8 mouse cellular contexts compared by ENCODE assay signal in the genomic region with DNA sequence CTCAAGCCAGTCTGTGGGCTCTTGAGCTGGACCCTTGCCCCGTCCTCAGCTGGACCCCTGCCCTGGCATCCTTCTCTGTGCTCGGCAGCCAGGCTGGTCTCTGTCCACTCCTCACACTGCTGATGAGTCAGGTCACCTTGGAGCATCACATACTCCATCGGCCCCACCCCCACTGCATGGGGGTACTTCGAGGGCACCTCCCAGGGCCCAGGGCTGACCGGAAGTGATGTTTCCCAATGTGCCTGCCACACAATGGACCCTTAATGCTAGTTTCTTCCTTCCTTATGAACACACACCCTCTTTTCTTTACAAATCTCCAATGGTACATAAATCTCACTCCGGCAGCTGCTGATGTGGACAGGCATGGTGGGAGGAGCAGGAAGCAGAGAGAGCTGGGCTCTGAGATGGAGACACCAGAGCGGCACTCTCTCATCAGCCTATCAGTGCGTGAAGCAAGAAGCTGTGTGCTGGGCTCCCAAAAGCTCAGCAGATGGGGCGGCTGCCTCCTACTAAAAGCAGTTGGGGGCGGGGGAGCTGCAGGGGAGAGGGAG.
DNase-seq lines count a peak whose midpoint lies in the region; ATAC-seq and TF ChIP-seq lines count a peak whose summit lies in the region.

No protein-coding gene starts in this region.

- no peak for ATAC-seq in hindbrain, embryonic 12.5 days (ENCODE audit: low FRiP score)
- peak; percentile 52; the same call in 1 of the 2 replicates for ATAC-seq in embryonic facial prominence, embryonic 11.5 days (replicated peaks; ENCODE audit: insufficient number of reproducible peaks, low FRiP score, low TSS enrichment, low read depth)
- ATAC-seq in limb, embryonic 12.5 days (ENCODE audit: insufficient number of reproducible peaks, insufficient read depth, low FRiP score, low TSS enrichment, low read depth), result peak; percentile 20; the same call in 1 of the 2 replicates
- peak; percentile 71 for ATAC-seq in neural tube, embryonic 13.5 days (ENCODE audit: low read depth)
- ATAC-seq in monocyte, adult 5-6 weeks (replicated peaks; ENCODE audit: insufficient number of reproducible peaks, low FRiP score, low TSS enrichment, poor library complexity, severe bottlenecking), result no peak

- H3K9ac ChIP-seq in hindbrain, embryonic 12.5 days, result no peak overlapping the region
- no peak overlapping the region for H3K9ac ChIP-seq in embryonic facial prominence, embryonic 11.5 days (replicated peaks; ENCODE audit: low read length)
- H3K9ac ChIP-seq in limb, embryonic 12.5 days (replicated peaks), result no peak overlapping the region
- no peak overlapping the region for H3K9ac ChIP-seq in neural tube, embryonic 13.5 days

- H3K36me3 ChIP-seq in hindbrain, embryonic 10.5 days, result no peaks in the 10 kb centered on the region
- no peaks in the 10 kb centered on the region for H3K36me3 ChIP-seq in hindbrain, embryonic 12.5 days
- H3K36me3 ChIP-seq in embryonic facial prominence, embryonic 11.5 days (replicated peaks; ENCODE audit: control insufficient read depth, insufficient read depth, low read depth, low read length), result no peaks in the 10 kb centered on the region
- no peaks in the 10 kb centered on the region for H3K36me3 ChIP-seq in kidney, adult 2 months (ENCODE audit: control insufficient read depth, insufficient read depth, low read length)
- H3K36me3 ChIP-seq in limb, embryonic 12.5 days, result no peaks in the 10 kb centered on the region
- no peaks in the 10 kb centered on the region for H3K36me3 ChIP-seq in neural tube, embryonic 13.5 days

- no peak for TF ChIP-seq CTCF in kidney, adult 2 months (conservative IDR thresholded peaks at IDR 0.05; ENCODE audit: insufficient read depth, insufficient read length, low read depth, low read length)

- peak overlapping the region; percentile 73 for H3K27ac ChIP-seq in hindbrain, embryonic 10.5 days
- no peak overlapping the region for H3K27ac ChIP-seq in hindbrain, embryonic 12.5 days
- H3K27ac ChIP-seq in embryonic facial prominence, embryonic 11.5 days (replicated peaks; ENCODE audit: low read depth, low read length), result no peak overlapping the region
- H3K27ac ChIP-seq in kidney, adult 2 months (ENCODE audit: insufficient read depth, low read depth, low read length), result peak overlapping the region; percentile 74
- no peak overlapping the region for H3K27ac ChIP-seq in limb, embryonic 12.5 days
- H3K27ac ChIP-seq in neural tube, embryonic 13.5 days (replicated peaks), result peak overlapping the region; percentile 47; the same call in 1 of the 2 replicates

- H3K27me3 ChIP-seq in hindbrain, embryonic 10.5 days (ENCODE audit: insufficient read depth, poor library complexity, severe bottlenecking), result no peaks in the 10 kb centered on the region
- no peaks in the 10 kb centered on the region for H3K27me3 ChIP-seq in hindbrain, embryonic 12.5 days
- H3K27me3 ChIP-seq in embryonic facial prominence, embryonic 11.5 days (ENCODE audit: control insufficient read depth, insufficient read depth, low read length), result no peaks in the 10 kb centered on the region
- no peaks in the 10 kb centered on the region for H3K27me3 ChIP-seq in kidney, adult 2 months (replicated peaks; ENCODE audit: control insufficient read depth, insufficient read depth, low read length)
- H3K27me3 ChIP-seq in limb, embryonic 12.5 days, result no peaks in the 10 kb centered on the region
- H3K27me3 ChIP-seq in neural tube, embryonic 13.5 days, result no peaks in the 10 kb centered on the region

- WGBS in hindbrain, embryonic 10.5 days, result 63% methylated on average over 10 of the region's 10 CpGs
- 62% methylated on average over 10 of the region's 10 CpGs for WGBS in hindbrain, embryonic 12.5 days
- WGBS in embryonic facial prominence, embryonic 11.5 days, result 62% methylated on average over 10 of the region's 10 CpGs
- WGBS in kidney, adult 2 months, result 41% methylated on average over 10 of the region's 10 CpGs
- WGBS in limb, embryonic 12.5 days, result 71% methylated on average over 10 of the region's 10 CpGs
- 34% methylated on average over 10 of the region's 10 CpGs for WGBS in neural tube, embryonic 13.5 days

- no peaks in the 10 kb centered on the region for H3K9me3 ChIP-seq in hindbrain, embryonic 10.5 days
- H3K9me3 ChIP-seq in hindbrain, embryonic 12.5 days (replicated peaks), result no peaks in the 10 kb centered on the region
- no peaks in the 10 kb centered on the region for H3K9me3 ChIP-seq in embryonic facial prominence, embryonic 11.5 days (replicated peaks; ENCODE audit: control insufficient read depth, low read length)
- no peaks in the 10 kb centered on the region for H3K9me3 ChIP-seq in limb, embryonic 12.5 days
- H3K9me3 ChIP-seq in neural tube, embryonic 13.5 days, result no peaks in the 10 kb centered on the region

- H3K4me3 ChIP-seq in hindbrain, embryonic 10.5 days, result no peak overlapping the region
- no peak overlapping the region for H3K4me3 ChIP-seq in hindbrain, embryonic 12.5 days
- H3K4me3 ChIP-seq in embryonic facial prominence, embryonic 11.5 days (ENCODE audit: low read depth, low read length), result no peak overlapping the region
- H3K4me3 ChIP-seq in kidney, adult 2 months (ENCODE audit: insufficient read depth, low read depth, low read length), result no peak overlapping the region
- no peak overlapping the region for H3K4me3 ChIP-seq in limb, embryonic 12.5 days (replicated peaks)
- H3K4me3 ChIP-seq in neural tube, embryonic 13.5 days, result no peak overlapping the region

- peaks cover 37% of the 10 kb centered on the region for H3K4me1 ChIP-seq in hindbrain, embryonic 10.5 days (replicated peaks)
- peaks cover 4% of the 10 kb centered on the region; the same call in 1 of the 2 replicates for H3K4me1 ChIP-seq in hindbrain, embryonic 12.5 days
- no peaks in the 10 kb centered on the region for H3K4me1 ChIP-seq in embryonic facial prominence, embryonic 11.5 days (ENCODE audit: control insufficient read depth, insufficient read depth, low read length)
- peaks cover 4% of the 10 kb centered on the region; the same call in 1 of the 2 replicates for H3K4me1 ChIP-seq in kidney, adult 2 months (ENCODE audit: control insufficient read depth, insufficient read depth, low read length)
- H3K4me1 ChIP-seq in limb, embryonic 12.5 days (replicated peaks), result peaks cover 12% of the 10 kb centered on the region; the same call in 1 of the 2 replicates
- peaks cover 17% of the 10 kb centered on the region for H3K4me1 ChIP-seq in neural tube, embryonic 13.5 days (replicated peaks)

- TF ChIP-seq POLR2A in kidney, adult 2 months (IDR thresholded peaks at IDR 0.05; ENCODE audit: low read depth, low read length), result no peak

- H3K4me2 ChIP-seq in hindbrain, embryonic 12.5 days (replicated peaks), result no peak overlapping the region
- no peak overlapping the region for H3K4me2 ChIP-seq in embryonic facial prominence, embryonic 11.5 days (ENCODE audit: low read depth, low read length)
- no peak overlapping the region for H3K4me2 ChIP-seq in limb, embryonic 12.5 days
- no peak overlapping the region for H3K4me2 ChIP-seq in neural tube, embryonic 13.5 days

- DNase-seq in hindbrain, embryonic 10.5 days (ENCODE audit: low spot score), result peak; percentile 13
- no peak for DNase-seq in embryonic facial prominence, embryonic 11.5 days (ENCODE audit: low spot score)
- peak; percentile 81 for DNase-seq in kidney, adult 2 months
- DNase-seq in c-Kit-positive CD71-positive TER-119-positive erythroid progenitor cells, embryonic 14.5 days (ENCODE audit: low spot score), result no peak

Comparison
In these comparisons a context has a peak if more than half of its experiments do, and no peak if none do; other contexts are left out.
1. H3K27ac ChIP-seq: peak in hindbrain, embryonic 10.5 days (single experiment), kidney, adult 2 months (single experiment) and neural tube, embryonic 13.5 days (single experiment); none in hindbrain, embryonic 12.5 days (single experiment), embryonic facial prominence, embryonic 11.5 days (single experiment) and limb, embryonic 12.5 days (single experiment).
2. DNase-seq: peak in hindbrain, embryonic 10.5 days (single experiment) and kidney, adult 2 months (single experiment); none in embryonic facial prominence, embryonic 11.5 days (single experiment) and c-Kit-positive CD71-positive TER-119-positive erythroid progenitor cells, embryonic 14.5 days (single experiment).
3. ATAC-seq: peak in embryonic facial prominence, embryonic 11.5 days (single experiment), limb, embryonic 12.5 days (single experiment) and neural tube, embryonic 13.5 days (single experiment); none in hindbrain, embryonic 12.5 days (single experiment) and monocyte, adult 5-6 weeks (single experiment).